Mouse (Mus musculus): ENCODE results near the gene Rtbdn. TPM values are rescaled to one million over a fixed set of nuclear protein-coding genes. Genes with fewer than 3 reads are reported as not detected.

Gene Rtbdn
- polyA plus RNA-seq, 1 experiment, result not detected

DNA sequence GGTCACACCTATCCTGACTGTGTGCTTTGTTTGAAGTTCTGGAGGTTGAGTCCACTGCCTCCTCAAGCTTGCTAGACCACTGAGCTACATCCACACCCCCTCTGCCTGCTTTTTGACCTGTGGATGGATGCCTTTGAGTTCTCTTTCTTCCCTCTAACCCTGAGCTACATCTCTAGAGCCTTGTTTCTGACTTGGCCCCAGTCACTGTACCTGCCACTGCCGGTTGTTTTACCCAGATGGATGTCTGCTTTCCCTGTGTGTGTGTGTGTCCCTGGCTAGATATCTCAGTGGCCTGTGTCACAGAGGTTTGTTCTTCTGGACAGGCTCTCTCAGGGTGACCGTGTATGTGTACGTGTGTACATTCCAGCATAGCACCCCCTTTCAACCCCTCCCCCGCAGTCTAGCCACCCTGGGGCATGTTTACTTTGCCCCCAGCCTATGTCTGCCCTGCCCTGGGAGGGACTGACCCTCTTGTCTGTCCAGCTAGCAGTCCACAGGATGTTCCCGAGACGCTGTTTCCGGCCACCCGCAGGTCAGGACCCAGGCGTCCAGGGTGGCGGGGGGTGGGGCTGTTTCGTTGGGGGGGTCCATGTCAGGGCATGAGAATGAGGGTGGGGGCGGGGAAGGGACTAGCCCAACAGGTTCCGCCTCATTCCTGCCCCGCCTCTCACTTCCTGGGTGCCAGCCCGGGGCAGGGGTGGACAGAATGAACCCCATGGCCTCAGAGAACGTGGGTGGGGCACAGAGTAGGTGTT lies 37.7 kb downstream of the Rtbdn start:
- Histone ChIP-seq H3K4me1 (ENCODE audit: control insufficient read depth, insufficient read depth, low read length) (peaks cover 53% of the 10 kb centered on the region), H3K4me3 (ENCODE audit: insufficient read depth, low read length) (peak overlapping the region; percentile 71)
- TF ChIP-seq CTCF (IDR thresholded peaks at IDR 0.05; ENCODE audit: low read depth, low read length) (no peak), POLR2A (IDR thresholded peaks at IDR 0.05; ENCODE audit: borderline replicate concordance, low read depth, low read length) (no peak)

DNA sequence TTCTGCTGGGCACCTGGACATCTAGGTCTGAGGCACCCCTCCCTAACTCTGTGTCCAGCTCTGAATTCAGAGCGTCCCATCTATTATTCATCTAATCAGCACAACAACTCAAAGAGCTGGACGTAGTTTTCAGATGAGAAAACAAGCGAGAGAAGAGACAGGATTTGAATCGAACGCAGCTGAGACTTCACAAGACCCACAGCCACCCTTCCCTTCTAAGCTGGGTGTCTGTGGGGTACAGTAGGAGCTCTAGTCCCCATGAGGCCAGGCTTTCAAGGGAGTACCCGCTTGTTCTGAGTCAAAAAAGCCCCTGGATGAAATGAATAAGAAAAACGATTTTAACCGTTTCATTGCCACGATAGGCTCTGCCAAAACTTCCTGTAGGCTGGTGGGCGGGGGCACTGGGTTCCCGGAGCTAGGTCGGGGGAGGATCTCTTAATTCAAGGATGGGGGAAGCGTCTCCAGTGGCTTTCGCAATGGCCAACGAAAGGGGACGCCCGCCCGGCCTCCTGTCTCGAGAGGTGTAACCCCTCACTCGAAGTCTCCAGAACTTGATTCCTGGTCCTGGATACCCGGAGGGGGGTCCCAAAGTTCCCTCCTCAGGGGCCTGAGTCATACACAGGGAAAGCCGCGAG lies 38.4 kb downstream of the Rtbdn start:
- Histone ChIP-seq H3K27ac (ENCODE audit: insufficient read depth, low read depth, low read length) (peak overlapping the region; percentile 99), H3K4me1 (ENCODE audit: control insufficient read depth, insufficient read depth, low read length) (peaks cover 53% of the 10 kb centered on the region), H3K4me3 (ENCODE audit: insufficient read depth, low read length) (peak overlapping the region; percentile 71)
- TF ChIP-seq CTCF (IDR thresholded peaks at IDR 0.05; ENCODE audit: low read depth, low read length), result no peak; the same call in 1 of the 2 replicates
- no peak for TF ChIP-seq POLR2A (IDR thresholded peaks at IDR 0.05; ENCODE audit: borderline replicate concordance, low read depth, low read length)

More for the DNA sequence above, 37.7 kb downstream of the Rtbdn start:
- H3K27ac ChIP-seq (ENCODE audit: insufficient read depth, low read depth, low read length), result peak overlapping the region; percentile 99

DNA sequence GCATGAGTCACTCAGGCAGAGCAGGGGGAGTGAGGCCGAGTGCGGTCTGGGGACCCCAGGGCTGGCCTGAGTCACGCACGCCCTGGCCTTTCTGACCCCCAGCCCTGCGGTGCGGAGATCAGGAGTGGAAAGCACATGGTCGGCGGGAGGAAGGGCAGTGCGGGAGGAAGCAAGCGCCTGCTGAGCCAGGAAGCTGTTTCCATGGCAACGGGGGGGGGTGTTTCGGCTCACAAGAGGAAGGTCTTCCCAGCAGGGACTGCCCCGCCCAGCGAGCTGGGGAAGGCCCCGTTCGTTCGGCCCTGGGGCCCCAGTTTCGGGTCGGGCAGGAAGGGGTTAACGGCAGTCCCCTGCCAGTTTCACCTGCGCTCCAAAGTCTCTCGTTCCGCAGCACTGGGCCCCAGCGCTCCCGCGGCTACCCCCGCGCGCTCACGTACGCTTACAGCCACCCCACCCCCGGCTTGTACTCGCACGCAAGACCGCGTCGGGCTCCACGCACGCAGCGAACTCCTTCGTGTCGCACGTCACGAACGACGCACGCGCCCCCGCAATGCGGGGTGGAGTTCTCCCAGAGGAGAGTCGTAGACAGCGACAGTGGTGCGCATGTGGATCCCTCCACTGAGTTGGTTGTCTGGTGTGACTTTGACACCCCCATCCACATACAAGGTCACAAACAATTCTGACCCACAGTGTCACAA lies 39.0 kb downstream of the Rtbdn start:
- Histone ChIP-seq H3K27ac (ENCODE audit: insufficient read depth, low read depth, low read length) (peak overlapping the region; percentile 99), H3K4me1 (ENCODE audit: control insufficient read depth, insufficient read depth, low read length) (peaks cover 52% of the 10 kb centered on the region), H3K4me3 (ENCODE audit: insufficient read depth, low read length) (peak overlapping the region; percentile 71)
- no peak for TF ChIP-seq POLR2A (IDR thresholded peaks at IDR 0.05; ENCODE audit: borderline replicate concordance, low read depth, low read length)
- TF ChIP-seq CTCF (IDR thresholded peaks at IDR 0.05; ENCODE audit: low read depth, low read length), result no peak

DNA sequence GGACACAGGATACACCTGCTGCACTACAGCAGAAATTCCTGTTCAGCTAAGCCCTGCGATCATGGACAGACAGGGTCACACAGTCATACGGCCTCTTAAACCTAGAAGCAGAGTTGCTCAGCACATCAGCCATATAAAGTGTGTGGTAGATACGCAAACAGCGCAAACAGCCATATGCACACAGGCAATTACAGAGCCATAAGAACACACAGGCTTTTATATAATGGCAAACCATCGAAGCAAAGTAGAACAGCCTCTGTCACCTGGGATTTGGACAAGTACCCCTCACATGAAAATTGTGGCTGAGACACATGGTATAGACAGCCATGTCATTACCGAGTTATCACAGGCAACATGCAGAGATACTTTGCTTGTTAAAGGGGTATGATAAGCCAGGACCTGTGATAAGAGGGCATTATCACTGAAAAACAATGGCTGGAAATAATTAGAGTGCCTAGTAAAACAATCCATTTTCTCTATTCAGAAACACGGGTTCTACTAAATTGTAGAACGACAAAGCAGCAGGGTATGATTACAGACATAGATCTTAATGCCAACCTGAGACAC lies 39.7 kb downstream of the Rtbdn start:
- peak overlapping the region; percentile 71 for H3K4me3 ChIP-seq (ENCODE audit: insufficient read depth, low read length)
- TF ChIP-seq CTCF (IDR thresholded peaks at IDR 0.05; ENCODE audit: low read depth, low read length), result no peak
- no peak for TF ChIP-seq POLR2A (IDR thresholded peaks at IDR 0.05; ENCODE audit: borderline replicate concordance, low read depth, low read length)
- peak overlapping the region; percentile 99 for H3K27ac ChIP-seq (ENCODE audit: insufficient read depth, low read depth, low read length)
- H3K4me1 ChIP-seq (ENCODE audit: control insufficient read depth, insufficient read depth, low read length), result peaks cover 49% of the 10 kb centered on the region

DNA sequence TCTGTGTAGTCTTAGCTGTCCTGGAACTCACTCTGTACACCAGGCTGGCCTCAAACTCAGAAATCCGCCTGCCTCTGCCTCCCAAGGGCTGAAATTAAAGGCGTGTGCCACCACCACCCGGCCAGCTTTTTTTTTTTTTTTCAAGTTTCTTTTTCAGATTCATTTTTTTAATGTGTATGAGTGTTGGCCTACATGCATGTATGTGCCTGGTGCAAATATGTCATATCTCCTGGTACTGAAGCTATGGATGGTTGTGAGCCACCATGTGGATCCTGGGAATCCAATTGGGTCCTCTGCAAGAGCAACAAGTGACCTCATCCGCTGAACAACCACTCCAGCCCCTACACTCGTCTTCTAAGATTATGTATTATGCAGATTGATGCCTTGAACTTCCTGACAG lies 40.6 kb downstream of the Rtbdn start:
- H3K4me3 ChIP-seq (ENCODE audit: insufficient read depth, low read length), result no peak overlapping the region
- TF ChIP-seq POLR2A (IDR thresholded peaks at IDR 0.05; ENCODE audit: borderline replicate concordance, low read depth, low read length) (no peak), CTCF (IDR thresholded peaks at IDR 0.05; ENCODE audit: low read depth, low read length) (no peak)
- H3K27ac ChIP-seq (ENCODE audit: insufficient read depth, low read depth, low read length), result no peak overlapping the region
- H3K4me1 ChIP-seq (ENCODE audit: control insufficient read depth, insufficient read depth, low read length), result peaks cover 40% of the 10 kb centered on the region

- Histone ChIP-seq H3K4me1 (ENCODE audit: control insufficient read depth, insufficient read depth, low read length) (peaks cover 37% of the 10 kb centered on the region), H3K27ac (ENCODE audit: insufficient read depth, low read depth, low read length) (no peak overlapping the region), H3K4me3 (ENCODE audit: insufficient read depth, low read length) (no peak overlapping the region)
- TF ChIP-seq CTCF (IDR thresholded peaks at IDR 0.05; ENCODE audit: low read depth, low read length), result no peak
- TF ChIP-seq POLR2A (IDR thresholded peaks at IDR 0.05; ENCODE audit: borderline replicate concordance, low read depth, low read length), result no peak
Measured at GRCm38 (mm10) chr8:84987903-84988302, 41.1 kb downstream of the Rtbdn start.

- TF ChIP-seq CTCF (IDR thresholded peaks at IDR 0.05; ENCODE audit: low read depth, low read length), result no peak
- no peak for TF ChIP-seq POLR2A (IDR thresholded peaks at IDR 0.05; ENCODE audit: borderline replicate concordance, low read depth, low read length)
- Histone ChIP-seq H3K4me3 (ENCODE audit: insufficient read depth, low read length) (no peak overlapping the region), H3K4me1 (ENCODE audit: control insufficient read depth, insufficient read depth, low read length) (peaks cover 23% of the 10 kb centered on the region), H3K27ac (ENCODE audit: insufficient read depth, low read depth, low read length) (no peak overlapping the region)
Measured at GRCm38 (mm10) chr8:84989311-84989731, 42.5 kb downstream of the Rtbdn start.

DNA sequence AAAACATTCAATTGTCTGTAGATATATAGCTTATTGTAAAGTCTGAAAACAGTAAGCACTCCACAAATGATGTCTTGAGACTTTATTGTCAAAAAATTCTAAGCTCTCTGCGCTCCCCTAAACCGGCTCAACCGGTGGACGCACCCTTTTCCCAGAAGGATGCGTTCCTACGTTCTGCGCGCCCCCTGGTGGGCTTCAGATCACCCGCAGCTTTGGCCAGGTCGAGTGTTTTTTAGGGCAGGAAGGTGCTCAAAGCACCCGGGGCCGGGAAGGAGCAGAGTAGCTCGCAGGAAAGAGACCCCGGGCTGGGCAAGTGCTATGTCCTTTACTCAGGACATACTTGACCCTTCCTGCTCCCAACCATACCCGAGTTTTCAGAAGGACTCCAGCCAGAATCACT lies 43.0 kb downstream of the Rtbdn start:
- H3K4me3 ChIP-seq (ENCODE audit: insufficient read depth, low read length), result peak overlapping the region; percentile 62
- H3K27ac ChIP-seq (ENCODE audit: insufficient read depth, low read depth, low read length), result peak overlapping the region; percentile 46
- H3K4me1 ChIP-seq (ENCODE audit: control insufficient read depth, insufficient read depth, low read length), result peaks cover 20% of the 10 kb centered on the region
- TF ChIP-seq POLR2A (IDR thresholded peaks at IDR 0.05; ENCODE audit: borderline replicate concordance, low read depth, low read length), result no peak
- TF ChIP-seq CTCF (IDR thresholded peaks at IDR 0.05; ENCODE audit: low read depth, low read length), result peak; percentile 61; the same call in 1 of the 2 replicates

DNA sequence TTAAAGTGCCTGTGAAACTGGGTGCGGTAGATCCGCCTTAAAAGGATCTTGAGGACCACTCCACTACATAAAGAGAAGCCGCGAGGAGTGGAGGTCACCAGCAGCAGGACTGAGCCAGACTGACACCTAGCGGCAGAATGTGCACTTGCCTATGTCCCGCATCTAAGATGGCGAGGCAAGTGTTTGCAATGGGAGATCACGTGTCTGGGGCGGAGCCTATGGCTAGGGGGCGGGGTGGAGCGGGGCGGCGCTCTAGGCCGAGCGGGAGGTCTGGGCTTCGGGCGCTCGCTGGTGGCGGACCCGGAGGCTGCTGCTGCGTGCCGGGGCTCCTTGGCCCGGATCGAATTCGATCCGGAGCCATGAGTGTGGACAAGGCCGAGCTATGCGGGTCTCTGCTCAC lies 43.6 kb downstream of the Rtbdn start, which contains the start of gene Hook2:
Gene Hook2 (plus strand): TSS at position 255 of the 400 bp plus-strand sequence.
- Histone ChIP-seq H3K4me3 (ENCODE audit: insufficient read depth, low read length) (peak within 1 kb of the TSS; percentile 81), H3K4me1 (ENCODE audit: control insufficient read depth, insufficient read depth, low read length) (peaks cover 17% of the 10 kb centered on the region), H3K27ac (ENCODE audit: insufficient read depth, low read depth, low read length) (peak within 1 kb of the TSS; percentile 46)
- TF ChIP-seq POLR2A (IDR thresholded peaks at IDR 0.05; ENCODE audit: borderline replicate concordance, low read depth, low read length), result 0 out of 2 replicates have a peak, but pooled peaks have one; percentile 46
- no peak; the same call in none of the 2 replicates for TF ChIP-seq CTCF (IDR thresholded peaks at IDR 0.05; ENCODE audit: low read depth, low read length)
